Mouse (Mus musculus) G1E (cell line): ENCODE data around the gene Atg16l1.

Source experiments
- CTCF ChIP-seq: IDR thresholded peaks from 2 replicates; pipeline ENCODE4 v1.5.1; 2012; ENCODE audit warnings: low read depth, low read length, inconsistent platforms, mixed read lengths
- GATA1 ChIP-seq: IDR thresholded peaks from 2 replicates; pipeline ENCODE4 v1.6.1; 2012; ENCODE audit warnings: borderline replicate concordance, low read length, inconsistent platforms, mixed read lengths
- GATA2 ChIP-seq: IDR thresholded peaks from 2 replicates; pipeline ENCODE4 v1.6.1; 2012; ENCODE audit warnings: low read depth, low read length, inconsistent platforms, borderline replicate concordance
- POLR2AphosphoS5 ChIP-seq: IDR thresholded peaks from 2 replicates; pipeline ENCODE4 v1.6.1; 2012; ENCODE audit warnings: low read depth, low read length, inconsistent platforms; ENCODE audit not compliant: insufficient replicate concordance

DNA sequence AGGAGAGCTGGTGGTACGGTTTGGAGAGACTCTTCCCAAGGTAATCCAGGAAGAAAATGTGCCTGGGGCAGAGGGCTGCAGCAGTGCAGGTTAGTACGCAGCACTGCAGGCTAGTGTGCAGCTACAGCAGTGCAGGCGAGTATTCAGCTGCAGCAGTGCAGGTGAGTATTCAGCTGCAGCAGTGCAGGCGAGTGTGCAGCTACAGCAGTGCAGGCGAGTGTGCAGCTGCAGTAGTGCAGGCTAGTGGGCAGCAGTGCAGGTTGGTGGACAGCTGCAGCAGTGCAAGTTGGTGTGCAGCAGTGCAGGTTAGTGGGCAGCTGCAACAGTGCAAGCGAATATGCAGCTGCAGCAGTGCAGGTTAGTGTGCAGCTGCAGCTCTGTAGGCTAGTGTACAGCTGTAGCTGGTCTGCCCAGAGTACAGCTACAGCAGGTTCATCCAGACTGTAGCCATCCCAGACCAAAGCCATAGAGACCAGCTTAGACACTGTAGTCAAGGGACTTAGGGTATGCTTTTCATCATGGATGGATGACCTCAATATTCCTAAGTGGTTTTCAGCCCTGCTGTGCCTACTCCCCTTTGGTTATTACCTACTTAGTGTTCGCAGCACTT, 45.9 kb upstream of the Atg16l1 start:
- no peak for TF ChIP-seq POLR2AphosphoS5
- TF ChIP-seq CTCF: no peak
- no peak for TF ChIP-seq GATA1
- TF ChIP-seq GATA2: no peak
